Mouse (Mus musculus): ENCODE measurements around the gene Mapkap1.

GRCm38 (mm10) chr2:34647410-34647809, 240.8 kb downstream of the Mapkap1 start:
- TF ChIP-seq EP300 (IDR thresholded peaks at IDR 0.05; ENCODE audit: low read depth): no peak
- TF ChIP-seq CTCF (IDR thresholded peaks at IDR 0.05; ENCODE audit: low read depth): no peak

All from liver, embryonic 14.5 days (tissue).